Mouse (Mus musculus) C2C12 (cell line): ENCODE measurements around the gene Gm20715. TPM values are rescaled to one million over a fixed set of nuclear protein-coding genes. Genes with fewer than 3 reads are reported as not detected.
"Not testable (repeated sequence)": the region's sequence is repeated elsewhere in the genome, so short reads cannot be mapped to it uniquely, and the experiment has no call there.

Source experiments
- H3K27me3 ChIP-seq: one replicate; pipeline ENCODE4 v1.6.1; 2011; ENCODE audit not compliant: control insufficient read depth, insufficient read depth, insufficient read length
- H3K36me3 ChIP-seq: one replicate; pipeline ENCODE4 v1.6.1; 2011; ENCODE audit not compliant: control insufficient read depth, insufficient read depth
- H3K4me3 ChIP-seq: one replicate; pipeline ENCODE4 v1.5.1; 2011; ENCODE audit warnings: mild to moderate bottlenecking, control low read depth; ENCODE audit not compliant: poor library complexity, insufficient read depth, severe bottlenecking
- H3K79me2 ChIP-seq: one replicate; pipeline ENCODE4 v1.6.1; 2011; ENCODE audit not compliant: control insufficient read depth, insufficient read depth
- H3K79me3 ChIP-seq: one replicate; pipeline ENCODE4 v1.6.1; 2011; ENCODE audit warnings: low read depth, control low read depth
- H3ac ChIP-seq: one replicate; pipeline ENCODE3; 2011; ENCODE audit warnings: low read depth; ENCODE audit not compliant: control insufficient read depth, insufficient read length
- CEBPB ChIP-seq: IDR thresholded peaks from one replicate; pipeline ENCODE4 v1.6.1; 2011; ENCODE audit warnings: low read depth, mild to moderate bottlenecking, control low read depth, moderate library complexity
- CTCF ChIP-seq: IDR thresholded peaks from one replicate; pipeline ENCODE4 v1.5.1; 2011; ENCODE audit not compliant: control insufficient read depth, insufficient read depth, insufficient read length
- FOSL1 ChIP-seq: IDR thresholded peaks from one replicate; pipeline ENCODE4 v1.8.0; 2011; ENCODE audit warnings: mild to moderate bottlenecking, low read length; ENCODE audit not compliant: poor library complexity, insufficient read depth, severe bottlenecking
- MAX ChIP-seq: IDR thresholded peaks from one replicate; pipeline ENCODE4 v1.6.1; 2011; ENCODE audit warnings: mild to moderate bottlenecking, control low read depth
- MYOD1 ChIP-seq: IDR thresholded peaks from one replicate; pipeline ENCODE4 v1.6.1; 2011; ENCODE audit warnings: low read depth; ENCODE audit not compliant: control insufficient read depth, insufficient read length
- MYOG ChIP-seq: IDR thresholded peaks from one replicate; pipeline ENCODE4 v1.6.1; 2011; ENCODE audit not compliant: control insufficient read depth, insufficient read length; ENCODE audit errors: extremely low read depth
- USF1 ChIP-seq: IDR thresholded peaks from one replicate; pipeline ENCODE4 v1.6.1; 2011; ENCODE audit warnings: low read depth, mild to moderate bottlenecking, control low read depth, moderate library complexity
- polyA plus RNA-seq: library from polyadenylated mRNA; unstranded; fragments of >200 nt; fragmentation: generic; extraction: Trizol; gene quantifications from one replicate; pipeline ENCODE4 v1.2.1, GENCODE M21; 2012; ENCODE audit warnings: missing spikeins

Gm20715 gene
- polyA plus RNA-seq, 1 experiment: not detected

- TF ChIP-seq MAX (no peak), CEBPB (no peak), MYOG (no peak), MYOD1 (no peak), FOSL1 (no peak)
- no peaks in the 10 kb centered on the region for H3K79me3 ChIP-seq
- H3ac ChIP-seq: no peak overlapping the region
- no peaks in the 10 kb centered on the region for H3K27me3 ChIP-seq
- no peak overlapping the region for H3K4me3 ChIP-seq
- no peaks in the 10 kb centered on the region for H3K79me2 ChIP-seq
- no peaks in the 10 kb centered on the region for H3K36me3 ChIP-seq
Observed at GRCm38 (mm10) chr7:6447771-6448170, 37.7 kb downstream of the Gm20715 start.

- no peaks in the 10 kb centered on the region for H3K79me2 ChIP-seq
- no peaks in the 10 kb centered on the region for H3K79me3 ChIP-seq
- TF ChIP-seq CEBPB: no peak
- no peak for TF ChIP-seq MYOD1
- TF ChIP-seq USF1: no peak
- no peak for TF ChIP-seq CTCF
- no peak for TF ChIP-seq MYOG
- TF ChIP-seq FOSL1: no peak
- TF ChIP-seq MAX: no peak
- no peaks in the 10 kb centered on the region for H3K27me3 ChIP-seq
- no peak within 1 kb of the TSS for H3ac ChIP-seq
- H3K4me3 ChIP-seq: no peak within 1 kb of the TSS
- no peaks in the 10 kb centered on the region for H3K36me3 ChIP-seq
Observed at GRCm38 (mm10) chr7:6455868-6456267, 45.8 kb downstream of the Gm20715 start, which contains the start of gene Olfr1336. Gene Olfr1336 (plus strand): TSS chr7:6456168.

GRCm38 (mm10) chr7:6456399-6456798 lies 46.3 kb downstream of the Gm20715 start:
- no peak for TF ChIP-seq USF1
- no peak for TF ChIP-seq CEBPB
- TF ChIP-seq MYOG: no peak
- TF ChIP-seq FOSL1: no peak
- TF ChIP-seq MAX: no peak
- no peak for TF ChIP-seq MYOD1
- TF ChIP-seq CTCF: no peak
- Histone ChIP-seq H3K27me3 (no peaks in the 10 kb centered on the region), H3K4me3 (no peak overlapping the region), H3K79me3 (no peaks in the 10 kb centered on the region), H3K79me2 (no peaks in the 10 kb centered on the region), H3K36me3 (no peaks in the 10 kb centered on the region), H3ac (no peak overlapping the region)

DNA sequence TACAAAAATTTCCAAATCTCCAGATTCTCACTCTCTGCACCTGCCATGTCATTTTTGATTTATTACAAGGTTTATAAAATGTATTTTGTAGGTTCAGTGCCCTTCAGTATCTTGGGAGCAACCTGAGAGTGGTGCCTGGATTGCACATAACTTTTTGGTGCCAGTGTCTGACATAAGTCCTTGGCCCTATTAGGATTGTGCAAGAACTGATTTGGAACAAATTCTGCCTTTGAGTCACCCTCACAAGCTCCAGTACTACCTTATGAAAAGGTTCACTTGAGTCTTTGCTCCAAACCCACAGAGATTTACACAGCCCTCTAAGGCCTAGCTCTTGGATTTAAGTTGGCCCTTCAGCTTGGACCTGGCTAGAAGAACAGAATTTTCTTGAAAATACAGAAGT lies 56.9 kb downstream of the Gm20715 start, which contains the start of gene Olfr1346:
TSS of gene Olfr1346 (plus strand) at position 151 of the 400 bp plus-strand sequence.
- Histone ChIP-seq H3K27me3 (no peaks in the 10 kb centered on the region), H3K4me3 (no peak within 1 kb of the TSS), H3K36me3 (no peaks in the 10 kb centered on the region), H3K79me3 (no peaks in the 10 kb centered on the region), H3ac (no peak within 1 kb of the TSS), H3K79me2 (no peaks in the 10 kb centered on the region)
- no peak for TF ChIP-seq MYOG
- no peak for TF ChIP-seq CEBPB
- TF ChIP-seq FOSL1: no peak
- TF ChIP-seq USF1: no peak
- no peak for TF ChIP-seq CTCF
- TF ChIP-seq MAX: no peak
- TF ChIP-seq MYOD1: no peak

GRCm38 (mm10) chr7:6477633-6478032 lies 67.6 kb downstream of the Gm20715 start:
- H3K79me3 ChIP-seq, H3K36me3 ChIP-seq, H3K79me2 ChIP-seq, H3K4me3 ChIP-seq, H3K27me3 ChIP-seq, H3ac ChIP-seq: not testable (repeated sequence)

DNA sequence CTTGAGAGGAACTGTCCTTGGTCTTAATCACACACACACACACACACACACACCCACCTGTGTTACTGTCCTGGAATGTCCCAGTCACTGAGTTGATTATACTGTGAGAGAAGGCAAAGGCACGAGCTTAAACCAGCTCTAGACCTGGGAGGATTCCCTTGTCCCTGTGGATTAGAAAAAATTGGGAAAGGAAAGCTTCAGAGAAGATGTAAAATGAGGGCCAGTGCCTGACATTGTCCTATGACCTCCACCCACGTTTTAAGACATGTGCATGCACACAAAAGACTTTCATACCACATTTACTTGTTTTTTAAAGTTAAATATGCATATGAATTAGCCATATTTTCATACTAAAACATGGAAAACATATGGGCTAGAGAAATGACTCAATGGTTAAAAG lies 76.8 kb downstream of the Gm20715 start, which contains the start of gene Olfr5:
TSS of gene Olfr5 (minus strand) at position 101 of the 400 bp plus-strand sequence.
- Histone ChIP-seq H3K4me3 (no peak within 1 kb of the TSS), H3K36me3 (no peaks in the 10 kb centered on the region), H3K79me2 (no peaks in the 10 kb centered on the region), H3ac (no peak within 1 kb of the TSS), H3K79me3 (no peaks in the 10 kb centered on the region), H3K27me3 (no peaks in the 10 kb centered on the region)
- no peak for TF ChIP-seq USF1
- no peak for TF ChIP-seq CTCF
- no peak for TF ChIP-seq MAX
- no peak for TF ChIP-seq MYOD1
- no peak for TF ChIP-seq FOSL1

Other genes starting within 250 kb of the Gm20715 start
- 30.9 TPM for gene Zfp444, start 238.1 kb upstream of the Gm20715 start, polyA plus RNA-seq
- gene Galp, start 213.2 kb upstream of the Gm20715 start, polyA plus RNA-seq: not detected
- gene Zscan5b, start 188.0 kb upstream of the Gm20715 start, polyA plus RNA-seq: not detected
- not detected for gene Epp13, start 157.6 kb upstream of the Gm20715 start, polyA plus RNA-seq
- 1.4 TPM for gene Zfp667, start 123.7 kb upstream of the Gm20715 start, polyA plus RNA-seq
- gene Zfp583, start 79.0 kb upstream of the Gm20715 start, polyA plus RNA-seq: 0.18 TPM
- gene Gm3854, start 66.5 kb upstream of the Gm20715 start, polyA plus RNA-seq: 0.01 TPM
- 0.34 TPM for gene Zfp78, start 47.0 kb upstream of the Gm20715 start, polyA plus RNA-seq
- gene Zfp28, start 27.0 kb upstream of the Gm20715 start, polyA plus RNA-seq: 2.7 TPM
- gene Smim17, start 11.6 kb upstream of the Gm20715 start, polyA plus RNA-seq: 0.06 TPM
- gene Olfr1344, start 28.4 kb downstream of the Gm20715 start, polyA plus RNA-seq: not detected
- gene Olfr1336, start 45.9 kb downstream of the Gm20715 start, polyA plus RNA-seq: not detected
- 0.01 TPM for gene Olfr1346, start 56.8 kb downstream of the Gm20715 start, polyA plus RNA-seq
- not detected for gene Olfr5, start 76.7 kb downstream of the Gm20715 start, polyA plus RNA-seq
- not detected for gene Olfr1347, start 89.5 kb downstream of the Gm20715 start, polyA plus RNA-seq
- gene Olfr1348, start 98.5 kb downstream of the Gm20715 start, polyA plus RNA-seq: not detected
- gene Olfr1349, start 112.7 kb downstream of the Gm20715 start, polyA plus RNA-seq: not detected
- gene Olfr1350, start 154.6 kb downstream of the Gm20715 start, polyA plus RNA-seq: not detected